Mouse (Mus musculus) neural tube, embryonic 14.5 days (tissue): ENCODE measurements around the gene Ndufs7. TPM values are rescaled to one million over a fixed set of nuclear protein-coding genes. Genes with fewer than 3 reads are reported as not detected.

Source experiments
- ATAC-seq: fragments of 200-750 bp; cut with Nextera tagmentation; 2 replicates; pipeline ENCODE4 v1.8.0; 2017; ENCODE audit warnings: low read depth, mild to moderate bottlenecking, moderate TSS enrichment, moderate library complexity
- H3K27ac ChIP-seq: fragments of 300-500 bp; sonication (generic); 2 replicates; pipeline ENCODE4 v1.5.1; 2014; ENCODE audit warnings: low read depth, mild to moderate bottlenecking, control low read depth, low read length, moderate library complexity, mixed read lengths
- H3K27me3 ChIP-seq: fragments of 300-500 bp; sonication (generic); 2 replicates; pipeline ENCODE4 v1.6.1; 2014; ENCODE audit warnings: low read length; ENCODE audit not compliant: control insufficient read depth, insufficient read depth
- H3K36me3 ChIP-seq: fragments of 300-500 bp; sonication (generic); 2 replicates; pipeline ENCODE4 v1.6.1; 2014; ENCODE audit warnings: low read length, mixed read lengths; ENCODE audit not compliant: control insufficient read depth, insufficient read depth
- H3K4me1 ChIP-seq: fragments of 300-500 bp; sonication (generic); 2 replicates; pipeline ENCODE4 v1.6.1; 2014; ENCODE audit warnings: low read length; ENCODE audit not compliant: control insufficient read depth, insufficient read depth
- H3K4me2 ChIP-seq: fragments of 300-500 bp; sonication (generic); 2 replicates; pipeline ENCODE4 v1.6.1; 2014; ENCODE audit warnings: mild to moderate bottlenecking, low read depth, low read length, control low read depth
- H3K4me3 ChIP-seq: fragments of 300-500 bp; sonication (generic); 2 replicates; pipeline ENCODE4 v1.5.1; 2014; ENCODE audit warnings: low read depth, low read length, control low read depth, mixed read lengths
- H3K9ac ChIP-seq: fragments of 300-500 bp; sonication (generic); replicated peaks from 2 replicates; pipeline ENCODE4 v1.6.1; 2014; ENCODE audit warnings: low read depth, mild to moderate bottlenecking, control low read depth, low read length, mixed read lengths
- H3K9me3 ChIP-seq: fragments of 300-500 bp; sonication (generic); 2 replicates; pipeline ENCODE4 v1.6.1; 2016; ENCODE audit warnings: low read length; ENCODE audit not compliant: control insufficient read depth
- WGBS: fragments of 180-500 bp; shearing (Covaris S2); extraction: QIAGEN DNeasy Blood & Tissue Kit; methylation state at CpG from one replicate; pipeline ENCODE4 v1.1.7; 2014; 5-methylcytosine and 5-hydroxymethylcytosine counted together
- polyA plus RNA-seq: library from polyadenylated mRNA; unstranded; fragments of >200 nt; fragmentation: Nextera tagmentation; extraction: Ambion mirVana; gene quantifications from 2 replicates; pipeline ENCODE4 v1.2.1, GENCODE M21; 2014

Gene Ndufs7
- polyA plus RNA-seq, 1 experiment from 2014 or later = 366 TPM

DNA sequence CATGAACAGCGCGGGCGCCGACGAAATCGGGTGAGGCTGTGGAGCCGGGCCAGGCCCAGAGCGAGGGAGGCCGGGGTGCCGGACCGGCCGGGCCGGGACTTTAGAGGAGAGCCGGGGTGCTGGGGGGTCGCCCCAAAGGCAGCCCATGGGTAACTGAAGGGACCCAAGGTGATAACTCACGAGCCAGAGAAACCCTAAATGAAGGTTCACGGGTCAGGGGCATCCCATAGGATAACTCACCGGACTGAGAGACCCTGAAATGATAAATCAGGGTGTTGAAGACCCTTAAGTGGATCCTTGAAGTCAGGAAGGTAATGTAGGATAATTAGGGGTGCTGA lies 16.2 kb downstream of the Ndufs7 start:
- Histone ChIP-seq H3K9ac (peak overlapping the region; percentile 95), H3K4me2 (peak overlapping the region; percentile 59), H3K27ac (peak overlapping the region; percentile 75), H3K36me3 (no peaks in the 10 kb centered on the region), H3K27me3 (no peaks in the 10 kb centered on the region), H3K9me3 (no peaks in the 10 kb centered on the region), H3K4me1 (peaks cover 38% of the 10 kb centered on the region), H3K4me3 (peak overlapping the region; percentile 81)
- 2% methylated on average over 18 of the region's 18 CpGs for WGBS
- ATAC-seq = no peak; the same call in 1 of the 2 replicates

- Histone ChIP-seq H3K36me3 (peaks cover 6% of the 10 kb centered on the region; the same call in 1 of the 2 replicates), H3K27ac (no peak overlapping the region), H3K9ac (no peak overlapping the region), H3K4me1 (peaks cover 33% of the 10 kb centered on the region), H3K4me2 (no peak overlapping the region), H3K9me3 (no peaks in the 10 kb centered on the region), H3K4me3 (no peak overlapping the region), H3K27me3 (no peaks in the 10 kb centered on the region)
- 97% methylated on average over 2 of the region's 2 CpGs for WGBS
- no peak for ATAC-seq
Observed at GRCm38 (mm10) chr10:80270099-80270498, 21.2 kb downstream of the Ndufs7 start.

DNA sequence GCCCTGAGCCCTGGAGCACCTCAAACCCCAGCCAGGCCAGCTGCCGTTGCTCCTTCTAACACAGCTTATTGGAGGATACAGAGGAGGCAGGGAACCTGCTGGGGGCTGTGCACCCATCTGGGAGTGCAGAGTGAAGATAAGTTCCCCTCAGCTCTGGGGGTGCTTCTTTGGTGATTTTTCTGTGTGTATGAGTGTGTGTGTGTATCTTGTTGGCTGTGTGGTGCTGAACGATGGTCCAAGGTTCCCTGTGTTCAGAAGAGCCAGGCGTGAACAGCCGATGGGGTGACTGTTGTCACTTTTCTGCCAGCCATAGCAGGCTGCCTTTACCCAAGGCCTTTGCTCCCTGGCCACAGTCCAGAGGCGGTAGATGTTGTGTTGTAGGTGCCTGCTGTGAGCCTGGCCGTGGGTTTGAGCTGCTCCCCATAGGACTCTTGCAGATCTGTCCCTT lies 21.8 kb downstream of the Ndufs7 start:
- H3K36me3 ChIP-seq = peaks cover 10% of the 10 kb centered on the region
- WGBS = 75% methylated on average over 6 of the region's 6 CpGs
- H3K27me3 ChIP-seq = no peaks in the 10 kb centered on the region
- H3K9me3 ChIP-seq = no peaks in the 10 kb centered on the region
- 0 out of 2 replicates have a peak overlapping the region, but pooled peaks have one; percentile 34 for H3K9ac ChIP-seq
- H3K27ac ChIP-seq = no peak overlapping the region
- peaks cover 31% of the 10 kb centered on the region for H3K4me1 ChIP-seq
- no peak overlapping the region for H3K4me3 ChIP-seq
- H3K4me2 ChIP-seq = no peak overlapping the region
- ATAC-seq = no peak

GRCm38 (mm10) chr10:80271186-80271843 lies 22.4 kb downstream of the Ndufs7 start:
- Histone ChIP-seq H3K9me3 (no peaks in the 10 kb centered on the region), H3K4me3 (no peak overlapping the region), H3K27ac (no peak overlapping the region), H3K36me3 (peaks cover 12% of the 10 kb centered on the region), H3K27me3 (no peaks in the 10 kb centered on the region), H3K4me1 (peaks cover 25% of the 10 kb centered on the region), H3K9ac (0 out of 2 replicates have a peak overlapping the region, but pooled peaks have one; percentile 34), H3K4me2 (no peak overlapping the region)
- no peak for ATAC-seq
- WGBS = 87% methylated on average over 5 of the region's 5 CpGs

DNA sequence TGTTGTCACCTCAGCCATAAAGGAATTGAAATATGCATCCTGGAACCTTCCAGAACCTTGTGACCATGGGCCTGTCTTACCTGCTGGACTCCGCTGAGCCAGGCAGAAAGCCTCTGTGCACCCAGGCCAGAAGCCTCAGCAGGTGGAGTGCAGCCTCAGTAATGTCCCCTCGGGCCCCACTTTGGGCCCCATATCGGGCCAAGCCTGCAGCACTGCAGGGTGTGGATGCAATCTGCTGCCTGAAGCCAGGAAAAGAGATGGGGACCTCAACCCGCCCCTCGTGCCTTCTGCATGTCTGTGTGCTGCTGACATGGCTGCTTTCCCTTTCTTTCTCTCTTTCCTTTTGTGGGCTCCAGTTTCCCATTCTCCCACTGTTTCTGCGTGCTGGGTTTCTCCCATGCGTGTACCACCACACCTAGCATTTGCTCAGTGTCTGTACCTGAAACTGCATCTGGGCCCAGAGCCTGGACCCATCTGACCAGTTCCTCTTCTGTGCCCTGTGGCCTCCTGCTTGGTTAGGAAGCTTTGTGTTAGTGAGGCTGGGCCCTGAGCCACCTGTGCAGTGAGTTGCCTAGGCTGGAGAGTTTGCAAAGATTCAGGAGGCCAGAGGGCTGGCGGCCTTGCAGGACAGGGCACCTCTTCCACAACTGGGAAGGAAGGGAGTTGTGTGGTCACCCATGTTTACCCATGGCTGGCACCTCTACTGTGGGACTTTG lies 23.1 kb downstream of the Ndufs7 start:
- Histone ChIP-seq H3K9me3 (no peaks in the 10 kb centered on the region), H3K4me2 (no peak overlapping the region), H3K27ac (no peak overlapping the region), H3K27me3 (no peaks in the 10 kb centered on the region), H3K9ac (0 out of 2 replicates have a peak overlapping the region, but pooled peaks have one; percentile 16), H3K4me3 (no peak overlapping the region), H3K36me3 (peaks cover 16% of the 10 kb centered on the region), H3K4me1 (peaks cover 18% of the 10 kb centered on the region)
- no peak for ATAC-seq
- WGBS = 90% methylated on average over 8 of the region's 8 CpGs

DNA sequence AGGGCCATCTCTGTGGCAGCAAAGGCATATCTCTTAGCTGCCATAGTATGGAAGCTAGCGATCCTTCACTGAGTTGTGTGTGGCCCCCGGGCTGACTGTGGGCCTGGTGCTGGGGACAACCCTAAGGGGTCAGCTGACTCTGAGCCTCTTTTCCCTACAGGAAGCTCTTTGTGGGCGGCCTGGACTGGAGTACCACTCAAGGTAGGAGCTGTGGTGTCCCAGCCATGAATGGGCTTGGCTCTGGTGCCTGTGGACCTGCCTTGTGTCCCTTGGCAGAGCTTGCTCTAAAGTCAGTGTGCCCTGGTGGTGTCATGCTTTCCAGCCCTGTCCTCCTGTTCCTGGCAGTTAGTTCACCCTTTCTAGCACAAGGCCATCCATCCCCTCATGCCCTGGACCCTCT lies 24.9 kb downstream of the Ndufs7 start:
- H3K4me1 ChIP-seq = peaks cover 4% of the 10 kb centered on the region; the same call in 1 of the 2 replicates
- H3K36me3 ChIP-seq = peaks cover 34% of the 10 kb centered on the region
- no peak overlapping the region for H3K4me3 ChIP-seq
- ATAC-seq = no peak
- no peak overlapping the region for H3K9ac ChIP-seq
- H3K9me3 ChIP-seq = no peaks in the 10 kb centered on the region
- no peak overlapping the region for H3K4me2 ChIP-seq
- no peaks in the 10 kb centered on the region for H3K27me3 ChIP-seq
- WGBS = 97% methylated on average over 3 of the region's 3 CpGs
- H3K27ac ChIP-seq = no peak overlapping the region

DNA sequence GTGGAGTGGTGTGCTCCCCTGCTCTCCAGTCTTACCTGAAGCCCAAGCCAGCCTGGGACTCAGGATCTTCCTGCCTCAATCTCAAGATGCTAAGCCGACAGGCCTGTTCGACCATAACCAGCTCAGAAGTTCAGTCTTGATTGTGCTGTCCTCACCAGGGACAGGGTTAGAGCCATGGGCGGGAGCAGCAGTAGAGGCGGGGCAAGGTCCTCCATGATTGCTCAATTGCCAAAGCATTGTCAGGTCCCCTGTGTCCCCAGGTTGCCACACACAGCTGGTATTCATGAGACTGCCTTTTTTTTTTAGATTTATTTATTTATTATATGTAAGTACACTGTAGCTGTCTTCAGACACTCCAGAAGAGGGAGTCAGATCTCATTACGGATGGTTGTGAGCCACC lies 27.3 kb downstream of the Ndufs7 start:
- H3K27ac ChIP-seq = no peak overlapping the region
- H3K9ac ChIP-seq = no peak overlapping the region
- 87% methylated on average over 5 of the region's 5 CpGs for WGBS
- H3K4me2 ChIP-seq = no peak overlapping the region
- no peaks in the 10 kb centered on the region for H3K27me3 ChIP-seq
- no peak for ATAC-seq
- H3K4me3 ChIP-seq = no peak overlapping the region
- no peaks in the 10 kb centered on the region for H3K4me1 ChIP-seq
- no peaks in the 10 kb centered on the region for H3K9me3 ChIP-seq
- H3K36me3 ChIP-seq = peaks cover 55% of the 10 kb centered on the region

- no peak for ATAC-seq
- Histone ChIP-seq H3K9me3 (no peaks in the 10 kb centered on the region), H3K4me3 (no peak overlapping the region), H3K27ac (no peak overlapping the region), H3K36me3 (peaks cover 74% of the 10 kb centered on the region), H3K27me3 (no peaks in the 10 kb centered on the region), H3K4me2 (no peak overlapping the region), H3K4me1 (no peaks in the 10 kb centered on the region), H3K9ac (no peak overlapping the region)
- WGBS = 94% methylated on average over 9 of the region's 9 CpGs
Observed at GRCm38 (mm10) chr10:80278390-80278789, 29.5 kb downstream of the Ndufs7 start.

DNA sequence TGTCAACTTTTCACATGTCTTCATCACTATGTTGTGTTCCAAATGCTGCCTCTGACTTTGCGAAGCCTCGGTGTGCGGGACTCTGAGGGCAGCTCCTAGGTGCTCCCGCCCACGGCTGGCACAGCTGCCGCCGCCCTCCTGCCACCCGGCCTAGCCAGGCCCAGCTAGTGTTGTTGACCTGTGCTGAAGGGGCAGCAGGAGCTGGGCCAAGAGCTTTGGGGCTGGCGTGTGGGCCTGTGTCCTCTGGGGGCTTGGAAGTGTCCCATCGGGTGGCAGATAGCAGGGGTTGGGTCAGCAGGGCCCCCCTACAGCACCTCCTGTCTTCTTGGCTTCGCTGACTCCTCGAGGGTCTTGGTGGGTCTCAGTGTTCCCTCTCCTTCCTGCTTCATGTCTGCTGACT lies 30.4 kb downstream of the Ndufs7 start:
- Histone ChIP-seq H3K27ac (no peak overlapping the region), H3K9ac (no peak overlapping the region), H3K27me3 (no peaks in the 10 kb centered on the region), H3K4me1 (no peaks in the 10 kb centered on the region), H3K4me3 (no peak overlapping the region), H3K36me3 (peaks cover 77% of the 10 kb centered on the region), H3K4me2 (no peak overlapping the region), H3K9me3 (no peaks in the 10 kb centered on the region)
- no peak for ATAC-seq
- 95% methylated on average over 12 of the region's 12 CpGs for WGBS
